Mouse (Mus musculus) testis, adult 2 months (tissue): ENCODE measurements around the gene Mia2. TPM values are rescaled to one million over a fixed set of nuclear protein-coding genes. Genes with fewer than 3 reads are reported as not detected.
A peak's percentile ranks its signal among the peaks of the same experiment; 100 is the strongest.

Experiments used
- H3K27ac ChIP-seq: fragments of 200-500 bp; 2 replicates; pipeline ENCODE4 v1.5.1; 2012; ENCODE audit warnings: low read depth, low read length; ENCODE audit not compliant: control insufficient read depth, insufficient read depth
- H3K27me3 ChIP-seq: fragments of 200-500 bp; 2 replicates; pipeline ENCODE4 v1.6.1; 2012; ENCODE audit warnings: mild to moderate bottlenecking, low read length, moderate library complexity; ENCODE audit not compliant: control insufficient read depth, insufficient read depth
- H3K36me3 ChIP-seq: fragments of 200-500 bp; 2 replicates; pipeline ENCODE4 v1.6.1; 2012; ENCODE audit warnings: mild to moderate bottlenecking, low read length; ENCODE audit not compliant: control insufficient read depth, insufficient read depth
- H3K4me1 ChIP-seq: fragments of 200-500 bp; 2 replicates; pipeline ENCODE4 v1.6.1; 2012; ENCODE audit warnings: low read length; ENCODE audit not compliant: control insufficient read depth, insufficient read depth
- H3K4me3 ChIP-seq: fragments of 200-500 bp; 2 replicates; pipeline ENCODE4 v1.5.1; 2012; ENCODE audit warnings: low read depth, mild to moderate bottlenecking, low read length, moderate library complexity, mixed read lengths; ENCODE audit not compliant: control insufficient read depth
- CTCF ChIP-seq: fragments of 200-500 bp; IDR thresholded peaks from 2 replicates; pipeline ENCODE4 v1.5.1; 2012; ENCODE audit warnings: low read depth, mild to moderate bottlenecking, inconsistent platforms, low read length, moderate library complexity; ENCODE audit not compliant: control insufficient read depth, insufficient read depth, insufficient replicate concordance
- POLR2A ChIP-seq: fragments of 200-500 bp; IDR thresholded peaks from 2 replicates; pipeline ENCODE4 v1.6.1; 2012; ENCODE audit warnings: low read depth, mild to moderate bottlenecking, inconsistent platforms, low read length, moderate library complexity; ENCODE audit not compliant: control insufficient read depth
- polyA plus RNA-seq: library from polyadenylated mRNA; depleted of rRNA; stranded (reverse); fragments of >200 nt; gene quantifications from 2 replicates; pipeline ENCODE4 v1.2.3, GENCODE M21; 2012

The Mia2 gene
- polyA plus RNA-seq, 1 experiment = 21.9 TPM

DNA sequence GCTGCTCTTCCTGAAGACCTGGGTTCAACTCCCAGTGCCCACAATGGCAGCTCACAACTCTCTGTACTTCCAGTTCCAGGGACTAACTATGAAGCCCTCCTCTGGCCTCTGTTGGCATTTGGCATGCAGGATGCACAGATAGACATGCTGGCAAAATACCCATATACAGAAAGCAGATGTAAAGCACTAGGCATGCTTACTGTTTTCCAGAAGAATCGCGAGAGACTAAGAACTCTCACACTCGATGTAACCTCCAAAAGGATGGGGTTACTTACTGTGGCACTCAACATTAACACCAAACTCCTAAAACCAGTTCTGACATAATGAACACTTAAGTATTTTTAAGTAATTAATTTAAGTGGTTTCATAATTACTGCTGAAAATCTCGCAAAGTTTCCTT lies 35.3 kb upstream of the Mia2 start:
- TF ChIP-seq POLR2A (no peak), CTCF (no peak)
- Histone ChIP-seq H3K36me3 (no peaks in the 10 kb centered on the region), H3K27ac (peak overlapping the region; percentile 73; the same call in 1 of the 2 replicates), H3K27me3 (no peaks in the 10 kb centered on the region), H3K4me1 (peaks cover 3% of the 10 kb centered on the region; the same call in 1 of the 2 replicates), H3K4me3 (peak overlapping the region; percentile 98)

GRCm38 (mm10) chr12:59060993-59061595 lies 34.5 kb upstream of the Mia2 start, which contains the start of gene Trappc6b:
Gene Trappc6b, minus strand, starts transcription at chr12:59061472.
- Histone ChIP-seq H3K36me3 (no peaks in the 10 kb centered on the region), H3K4me3 (peak within 1 kb of the TSS; percentile 98), H3K27me3 (no peaks in the 10 kb centered on the region), H3K27ac (peak within 1 kb of the TSS; percentile 73), H3K4me1 (peaks cover 3% of the 10 kb centered on the region; the same call in 1 of the 2 replicates)
- peak; percentile 91 for TF ChIP-seq POLR2A
- TF ChIP-seq CTCF = no peak

- TF ChIP-seq POLR2A (no peak), CTCF (no peak)
- Histone ChIP-seq H3K4me3 (no peak overlapping the region), H3K36me3 (peaks cover 1% of the 10 kb centered on the region; the same call in 1 of the 2 replicates), H3K4me1 (peaks cover 3% of the 10 kb centered on the region; the same call in 1 of the 2 replicates), H3K27ac (no peak overlapping the region), H3K27me3 (no peaks in the 10 kb centered on the region)
These were observed 30.8 kb upstream of the Mia2 start for GRCm38 (mm10) chr12:59064837-59065236.

DNA sequence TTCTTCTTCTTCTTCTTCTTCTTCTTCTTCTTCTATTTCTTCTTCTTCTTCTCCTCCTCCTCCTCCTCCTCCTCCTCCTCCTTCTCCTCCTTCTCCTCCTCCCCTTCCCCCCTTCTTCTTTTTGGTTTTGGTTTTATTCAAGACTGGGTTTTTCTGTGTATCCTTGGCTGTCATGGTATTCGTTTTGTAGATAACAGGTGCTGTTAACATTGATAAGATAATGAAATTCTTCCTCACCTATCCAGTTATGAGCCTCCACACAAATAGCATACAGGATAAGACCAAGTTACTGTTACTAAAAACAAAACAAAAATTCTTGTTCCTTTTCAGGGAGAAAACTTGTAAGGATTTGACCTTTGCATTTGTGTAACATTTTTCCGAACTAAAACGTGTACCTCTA lies 29.8 kb upstream of the Mia2 start:
- Histone ChIP-seq H3K36me3 (peaks cover 1% of the 10 kb centered on the region; the same call in 1 of the 2 replicates), H3K4me1 (no peaks in the 10 kb centered on the region), H3K27ac (no peak overlapping the region), H3K4me3 (no peak overlapping the region), H3K27me3 (no peaks in the 10 kb centered on the region)
- no peak for TF ChIP-seq POLR2A
- no peak for TF ChIP-seq CTCF

- H3K27me3 ChIP-seq = no peaks in the 10 kb centered on the region
- TF ChIP-seq CTCF (no peak), POLR2A (peak; percentile 88)
- H3K27ac ChIP-seq = peak within 1 kb of the TSS; percentile 76
- H3K4me3 ChIP-seq = peak within 1 kb of the TSS; percentile 90
- H3K4me1 ChIP-seq = no peaks in the 10 kb centered on the region
- H3K36me3 ChIP-seq = peaks cover 3% of the 10 kb centered on the region
These were observed 29.0 kb upstream of the Mia2 start, which contains the start of gene Pnn for GRCm38 (mm10) chr12:59066448-59067077. Gene Pnn, plus strand, starts transcription at chr12:59066884.

- Histone ChIP-seq H3K4me3 (peak overlapping the region; percentile 90), H3K27me3 (no peaks in the 10 kb centered on the region), H3K4me1 (no peaks in the 10 kb centered on the region), H3K36me3 (peaks cover 5% of the 10 kb centered on the region), H3K27ac (peak overlapping the region; percentile 76)
- no peak for TF ChIP-seq CTCF
- TF ChIP-seq POLR2A = no peak
These were observed 28.5 kb upstream of the Mia2 start for GRCm38 (mm10) chr12:59067095-59067494.

GRCm38 (mm10) chr12:59068791-59069190 lies 26.8 kb upstream of the Mia2 start:
- Histone ChIP-seq H3K4me3 (no peak overlapping the region), H3K27me3 (no peaks in the 10 kb centered on the region), H3K4me1 (no peaks in the 10 kb centered on the region), H3K36me3 (peaks cover 7% of the 10 kb centered on the region), H3K27ac (no peak overlapping the region)
- TF ChIP-seq CTCF (no peak), POLR2A (no peak)
